Mouse (Mus musculus) left cerebral cortex, adult 2 months (tissue): ENCODE data around the gene Mfap1a. TPM values are rescaled to one million over a fixed set of nuclear protein-coding genes. Genes with fewer than 3 reads are reported as not detected.
"Not testable (repeated sequence)": the region's sequence is repeated elsewhere in the genome, so short reads cannot be mapped to it uniquely, and the experiment has no call there.

Experiments used
- DNase-seq, 2 experiments: peaks; one replicate each; pipeline ENCODE4 v3.0.0; 2021 to 2022; ENCODE audit warnings: low spot score in 2 of 2, mixed read lengths in 1 of 2; ENCODE audit errors: extremely low spot score in 1 of 2
- H3K27ac ChIP-seq: fragments of 200-600 bp; 2 replicates; pipeline ENCODE4 v1.8.1; 2022
- H3K4me3 ChIP-seq: fragments of 200-600 bp; 2 replicates; pipeline ENCODE4 v1.8.1; 2022
- CTCF ChIP-seq: fragments of 200-600 bp; IDR thresholded peaks from 2 replicates; pipeline ENCODE4 v1.8.1; 2022; ENCODE audit warnings: antibody characterized with exemption, mild to moderate bottlenecking, moderate library complexity
- intact Hi-C: fragments of 180-260 bp; cut with DNase I; formaldehyde crosslinking; loops from one replicate; pipeline ENCODE4 v1.15.1; 2025
- total RNA-seq, 2 experiments: library from RNA; stranded (reverse); gene quantifications; 2 replicates each; pipeline ENCODE4 v1.2.3; 2021

Mfap1a gene
- total RNA-seq, 2 experiments from 2014 or later: 33.3 TPM

DNA sequence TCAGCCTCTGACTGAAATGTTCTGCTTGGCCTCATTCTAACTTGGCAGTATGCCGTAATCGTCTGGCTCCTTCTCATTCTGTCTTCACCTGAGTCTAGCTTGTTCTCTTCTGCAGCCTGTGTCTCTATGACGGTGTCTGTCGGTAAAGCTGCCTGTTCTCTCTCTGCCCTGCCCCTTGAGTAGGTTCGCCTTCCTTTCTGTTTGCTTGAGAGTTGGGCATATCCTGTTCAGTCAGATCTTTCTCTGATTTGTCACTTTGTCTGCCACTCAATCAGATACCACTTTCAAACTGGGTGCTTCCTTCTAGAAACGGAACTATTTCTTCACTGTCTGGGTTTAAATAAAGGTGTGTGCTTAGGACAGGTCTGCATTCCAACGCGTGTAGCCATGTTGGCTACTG, 4.9 kb upstream of the Mfap1a start:
- intact Hi-C loops: no loop called here
- no peak overlapping the region for H3K27ac ChIP-seq
- TF ChIP-seq CTCF: no peak
- no peak for DNase-seq
- no peak overlapping the region for H3K4me3 ChIP-seq

DNA sequence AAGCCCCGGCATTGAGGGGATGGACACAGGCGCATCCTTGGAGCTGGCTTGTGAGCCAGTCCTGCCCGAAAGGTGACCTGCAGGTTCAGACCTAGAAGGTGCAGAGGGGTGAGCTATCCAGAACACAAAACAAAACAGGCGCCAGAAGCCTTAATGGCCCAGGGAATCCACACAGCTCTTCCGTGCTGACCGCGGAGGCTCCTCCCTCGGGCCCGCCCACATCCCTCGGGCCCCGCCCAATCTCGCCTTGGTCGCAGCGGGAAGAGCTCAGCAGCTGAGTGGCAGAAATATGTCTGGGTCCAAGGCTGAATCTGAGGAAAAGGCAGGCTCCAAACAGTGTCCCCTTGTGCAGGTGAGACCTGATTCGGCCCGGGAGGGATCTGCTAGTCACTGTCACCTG, 3.1 kb upstream of the Mfap1a start:
- intact Hi-C loops: no loop called here
- H3K27ac ChIP-seq: 0 out of 2 replicates have a peak overlapping the region, but pooled peaks have one; percentile 5
- no peak for TF ChIP-seq CTCF
- H3K4me3 ChIP-seq: peak overlapping the region; percentile 50
- peak; percentile 61 to 63 for DNase-seq

DNA sequence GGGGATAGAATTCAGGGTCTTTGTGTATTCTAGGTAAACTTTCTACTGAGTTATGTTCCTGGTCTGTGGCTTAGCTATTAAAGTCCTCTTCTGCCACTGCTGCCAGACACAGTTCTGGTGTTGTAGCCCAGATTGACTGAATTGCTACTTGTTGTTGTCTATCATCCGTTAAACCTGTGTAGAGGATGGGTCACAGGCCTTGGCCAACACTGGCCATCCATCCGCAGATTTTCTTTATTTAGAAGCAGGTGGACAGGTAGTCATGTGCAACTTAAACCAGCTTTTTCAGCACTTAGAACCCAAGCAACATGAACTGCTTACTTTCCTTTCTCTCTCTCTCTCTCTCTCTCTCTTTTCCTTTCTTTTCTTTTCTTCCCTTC, 1.5 kb upstream of the Mfap1a start:
- intact Hi-C loops: no loop called here

GRCm38 (mm10) chr2:121507173-121507950, 897 bp upstream of the Mfap1a start:
- intact Hi-C loops: no loop called here
- DNase-seq: no peak
- Histone ChIP-seq H3K27ac (no peak overlapping the region), H3K4me3 (peak overlapping the region; percentile 91)
- TF ChIP-seq CTCF: no peak

More for the DNA sequence above, 1.5 kb upstream of the Mfap1a start:
- TF ChIP-seq CTCF: no peak
- Histone ChIP-seq H3K27ac (no peak overlapping the region), H3K4me3 (no peak overlapping the region)
- no peak for DNase-seq

- DNase-seq, H3K4me3 ChIP-seq, H3K27ac ChIP-seq, intact Hi-C loops: not testable (repeated sequence)
These were observed 4.9 kb downstream of the Mfap1a start for GRCm38 (mm10) chr2:121501550-121501949.

DNA sequence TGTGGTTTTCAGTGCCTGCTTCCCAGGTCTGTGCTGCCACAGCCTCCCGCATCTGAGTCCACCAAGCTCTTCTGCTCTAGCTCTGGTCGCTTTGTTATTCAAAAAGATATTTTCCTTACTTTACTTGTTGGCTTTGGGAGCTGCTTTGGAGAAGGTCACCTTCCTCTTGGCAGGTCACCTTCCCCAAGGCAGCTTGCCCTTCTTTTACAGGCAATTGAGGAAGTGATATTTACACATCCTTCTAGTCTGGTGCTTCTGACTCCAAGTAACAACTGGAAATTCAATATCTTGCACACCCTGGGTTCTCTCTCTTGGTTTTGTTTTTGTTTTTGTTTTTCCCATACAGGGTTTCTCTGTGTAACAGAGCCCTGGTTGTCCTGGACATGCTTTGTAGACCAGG, 22.1 kb downstream of the Mfap1a start:
- intact Hi-C loops, DNase-seq, H3K27ac ChIP-seq, H3K4me3 ChIP-seq: not testable (repeated sequence)

- no peak for TF ChIP-seq CTCF
- intact Hi-C loops: no loop called here
- no peak overlapping the region for H3K4me3 ChIP-seq
- no peak overlapping the region for H3K27ac ChIP-seq
- no peak for DNase-seq
These were observed 22.9 kb downstream of the Mfap1a start for GRCm38 (mm10) chr2:121483576-121483975.

DNA sequence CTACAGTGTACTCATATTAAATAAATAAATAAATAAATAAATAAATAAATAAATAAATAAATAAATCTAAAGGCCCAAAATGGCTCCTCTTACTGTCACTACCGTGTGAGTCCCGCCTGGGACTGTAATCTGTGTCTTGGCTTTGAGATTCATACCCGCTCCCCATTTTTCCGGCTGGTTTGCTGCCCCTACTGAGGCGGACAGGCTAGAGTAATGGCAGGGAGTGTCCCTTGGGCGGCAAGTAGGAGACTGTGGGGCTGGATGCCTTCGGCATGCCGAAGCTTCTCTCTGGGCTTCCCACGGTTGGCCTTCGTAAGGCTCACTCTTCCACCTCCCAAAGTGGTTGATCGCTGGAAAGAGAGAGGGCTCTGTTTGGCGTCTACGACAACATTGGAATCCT, 25.5 kb downstream of the Mfap1a start:
- DNase-seq, H3K27ac ChIP-seq, intact Hi-C loops, H3K4me3 ChIP-seq: not testable (repeated sequence)

GRCm38 (mm10) chr2:121480498-121480897, 26.0 kb downstream of the Mfap1a start:
- peak; percentile 54 for TF ChIP-seq CTCF
- no peak for DNase-seq
- no peak overlapping the region for H3K27ac ChIP-seq
- intact Hi-C loops: no loop called here
- H3K4me3 ChIP-seq: no peak overlapping the region

GRCm38 (mm10) chr2:121477491-121478266, 28.8 kb downstream of the Mfap1a start:
- intact Hi-C loops: no loop called here
- H3K4me3 ChIP-seq: no peak overlapping the region
- no peak for TF ChIP-seq CTCF
- DNase-seq: no peak
- H3K27ac ChIP-seq: no peak overlapping the region

DNA sequence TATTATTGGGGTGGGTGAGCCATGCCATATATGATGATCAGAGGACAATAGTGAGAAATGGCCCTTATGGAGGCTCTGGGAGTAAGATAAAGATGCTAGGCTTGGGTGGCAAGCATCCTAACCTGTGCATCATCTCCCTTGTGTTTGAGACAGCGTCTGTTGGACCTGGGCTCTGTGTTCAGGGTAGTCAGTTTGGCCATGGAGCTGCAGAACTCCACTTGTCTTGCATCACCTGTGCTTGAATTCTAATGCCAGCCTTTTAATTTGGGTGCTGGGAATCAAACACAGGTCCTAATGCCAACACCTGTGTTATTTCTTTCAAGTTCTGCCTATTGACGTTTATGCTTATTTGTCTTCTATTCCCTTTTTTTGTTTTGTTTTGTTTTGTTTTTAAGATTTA, 31.2 kb downstream of the Mfap1a start:
- H3K27ac ChIP-seq, intact Hi-C loops, DNase-seq, H3K4me3 ChIP-seq: not testable (repeated sequence)

DNA sequence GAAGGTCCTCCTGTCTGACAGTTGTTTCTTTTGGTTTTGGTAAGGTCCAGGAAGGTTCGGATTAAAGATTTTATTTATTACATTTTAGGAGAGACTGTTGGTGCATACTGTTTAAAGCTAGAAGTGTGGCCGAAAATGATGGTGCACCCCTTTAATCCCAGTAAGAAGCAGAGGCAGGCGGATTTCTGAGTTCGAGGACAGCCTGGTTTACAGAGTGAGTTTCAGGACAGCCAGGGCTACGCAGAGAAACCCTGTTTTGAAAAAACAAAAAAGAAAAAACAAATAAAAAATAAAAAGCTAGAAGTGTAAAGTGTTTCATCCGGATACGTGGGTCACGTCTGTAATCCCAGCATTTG, 32.3 kb downstream of the Mfap1a start:
- H3K4me3 ChIP-seq: peak overlapping the region; percentile 63
- DNase-seq: no peak
- TF ChIP-seq CTCF: no peak
- intact Hi-C loops: loop anchor here (1.0 kb wide), 1 partner anchor 32 kb away; the partner anchor contains the start of genes Mfap1a and Wdr76
- peak overlapping the region; percentile 44; the same call in 1 of the 2 replicates for H3K27ac ChIP-seq

- peak; percentile 75 to 81 for DNase-seq
- Histone ChIP-seq H3K27ac (peak within 1 kb of the TSS; percentile 44; the same call in 1 of the 2 replicates), H3K4me3 (peak within 1 kb of the TSS; percentile 63)
- intact Hi-C loops: loop anchor here (1.0 kb wide), 1 partner anchor 33 kb away; the partner anchor contains the start of genes Mfap1a and Wdr76
These were observed 32.9 kb downstream of the Mfap1a start, which contains the start of gene Mfap1b for GRCm38 (mm10) chr2:121473301-121474179. Gene Mfap1b (minus strand): TSS chr2:121474067.

GRCm38 (mm10) chr2:121472783-121473182, 33.7 kb downstream of the Mfap1a start:
- intact Hi-C loops, H3K27ac ChIP-seq, DNase-seq: not testable (repeated sequence)
- peak overlapping the region; percentile 63 for H3K4me3 ChIP-seq

DNA sequence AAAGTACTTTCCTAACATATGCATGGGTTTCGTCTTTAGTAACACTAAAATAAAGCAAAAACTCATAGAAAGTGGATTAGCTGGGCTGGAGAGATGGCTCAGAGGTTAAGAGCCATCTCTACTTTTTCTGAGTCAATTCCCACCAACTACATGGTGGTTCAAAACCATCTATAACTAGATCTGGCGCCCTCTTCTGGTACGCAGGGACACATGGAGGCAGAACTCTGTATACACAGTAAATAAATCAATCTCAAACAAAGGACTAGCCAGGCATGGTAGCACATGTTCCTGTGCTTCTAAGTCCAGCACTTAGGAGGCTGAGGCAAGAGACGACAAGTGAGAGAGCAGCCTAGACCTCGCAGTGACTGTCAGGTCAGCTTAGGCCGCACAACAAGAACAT, 37.5 kb downstream of the Mfap1a start:
- H3K27ac ChIP-seq, DNase-seq, intact Hi-C loops, H3K4me3 ChIP-seq: not testable (repeated sequence)
